Mouse (Mus musculus) heart, embryonic 15.5 days (tissue): ENCODE measurements around the gene Canx. TPM values are rescaled to one million over a fixed set of nuclear protein-coding genes. Genes with fewer than 3 reads are reported as not detected.
A peak's percentile ranks its signal among the peaks of the same experiment; 100 is the strongest.

Experiments used
- ATAC-seq: fragments of 200-750 bp; cut with Nextera tagmentation; replicated peaks from 2 replicates; pipeline ENCODE4 v1.8.0; 2017; ENCODE audit warnings: low read depth, moderate TSS enrichment; ENCODE audit not compliant: insufficient number of reproducible peaks, insufficient read depth, low FRiP score
- H3K27ac ChIP-seq: fragments of 300-500 bp; sonication (generic); 2 replicates; pipeline ENCODE4 v1.5.1; 2015; ENCODE audit warnings: mild to moderate bottlenecking, inconsistent platforms
- H3K27me3 ChIP-seq: fragments of 300-500 bp; sonication (generic); 2 replicates; pipeline ENCODE4 v1.6.1; 2015; ENCODE audit warnings: inconsistent platforms
- H3K36me3 ChIP-seq: fragments of 300-500 bp; sonication (generic); 2 replicates; pipeline ENCODE4 v1.6.1; 2015; ENCODE audit warnings: mild to moderate bottlenecking, inconsistent platforms
- H3K4me1 ChIP-seq: fragments of 300-500 bp; sonication (generic); replicated peaks from 2 replicates; pipeline ENCODE4 v1.6.1; 2015; ENCODE audit warnings: inconsistent platforms
- H3K4me2 ChIP-seq: fragments of 300-500 bp; sonication (generic); 2 replicates; pipeline ENCODE4 v1.6.1; 2015; ENCODE audit warnings: inconsistent platforms, mild to moderate bottlenecking, moderate library complexity
- H3K4me3 ChIP-seq: fragments of 300-500 bp; sonication (generic); 2 replicates; pipeline ENCODE4 v1.5.1; 2015; ENCODE audit warnings: mild to moderate bottlenecking, inconsistent platforms
- H3K9ac ChIP-seq: fragments of 300-500 bp; sonication (generic); 2 replicates; pipeline ENCODE4 v1.6.1; 2015; ENCODE audit warnings: mild to moderate bottlenecking, inconsistent platforms
- H3K9me3 ChIP-seq: fragments of 300-500 bp; sonication (generic); replicated peaks from 2 replicates; pipeline ENCODE4 v1.6.1; 2016; ENCODE audit warnings: inconsistent platforms
- WGBS: fragments of 180-500 bp; shearing (Covaris S2); methylation state at CpG from one replicate; pipeline ENCODE4 v1.1.7; 2015; ENCODE audit warnings: mixed read lengths; 5-methylcytosine and 5-hydroxymethylcytosine counted together
- polyA plus RNA-seq: library from polyadenylated mRNA; unstranded; fragments of >200 nt; fragmentation: Nextera tagmentation; extraction: Ambion mirVana; gene quantifications from 2 replicates; pipeline ENCODE4 v1.2.1, GENCODE M21; 2015

Gene Canx
- polyA plus RNA-seq, result 247 and 251 TPM in 2 replicates

DNA sequence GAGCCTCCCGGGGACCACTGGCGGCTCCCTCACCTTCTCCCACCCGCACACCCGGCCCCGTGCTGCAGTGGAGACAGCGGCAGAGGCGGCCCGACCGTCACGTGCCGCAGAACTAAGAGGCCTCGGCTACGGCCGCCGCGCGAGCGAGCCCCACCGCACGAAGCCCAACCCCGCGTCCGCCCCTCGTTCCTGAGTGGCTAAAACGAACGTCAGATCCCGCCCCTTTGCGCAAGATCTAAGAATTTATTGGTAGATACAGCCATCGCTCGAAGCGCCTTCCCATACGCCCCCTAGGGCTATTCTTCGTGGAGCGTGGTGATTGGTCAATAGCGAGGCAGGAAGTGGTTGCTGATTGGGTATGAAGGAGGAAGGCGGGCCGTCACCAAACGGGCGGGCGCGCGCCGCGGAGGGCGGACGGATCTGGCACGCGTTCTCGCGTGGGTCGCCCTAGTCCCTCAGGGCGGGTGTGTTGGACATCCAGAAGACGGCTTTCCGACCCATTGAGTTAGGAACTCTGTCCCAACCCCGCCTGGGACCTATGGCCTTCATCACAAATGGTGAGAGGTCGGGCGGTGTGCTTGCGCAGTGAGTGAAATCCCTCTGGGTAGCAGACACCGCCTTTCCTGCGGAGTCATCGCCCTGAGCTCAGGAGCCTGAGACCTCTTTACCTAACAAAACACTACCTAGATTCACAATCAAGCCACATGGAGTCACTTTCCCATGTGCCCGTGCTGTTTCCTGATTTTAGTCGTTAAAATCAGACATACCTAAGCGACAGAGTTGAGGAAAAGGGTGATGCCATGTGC is at the start of gene Canx:
TSS of gene Canx (minus strand) at position 178 of the 806 bp plus-strand sequence.
- peak; percentile 97 for ATAC-seq
- Histone ChIP-seq H3K4me1 (peaks cover 33% of the 10 kb centered on the region), H3K9me3 (no peaks in the 10 kb centered on the region), H3K36me3 (no peaks in the 10 kb centered on the region), H3K4me2 (peak within 1 kb of the TSS; percentile 72), H3K9ac (peak within 1 kb of the TSS; percentile 93), H3K27ac (peak within 1 kb of the TSS; percentile 91), H3K27me3 (no peaks in the 10 kb centered on the region), H3K4me3 (peak within 1 kb of the TSS; percentile 83)
- WGBS, result under 1% methylated on average over 64 of the region's 64 CpGs

GRCm38 (mm10) chr11:50374286-50375015 is 49.0 kb upstream of the Canx start:
- H3K4me3 ChIP-seq, result no peak overlapping the region
- H3K9ac ChIP-seq, result no peak overlapping the region
- H3K4me1 ChIP-seq, result peaks cover 19% of the 10 kb centered on the region
- no peak overlapping the region for H3K27ac ChIP-seq
- peaks cover 5% of the 10 kb centered on the region for H3K36me3 ChIP-seq
- no peaks in the 10 kb centered on the region for H3K9me3 ChIP-seq
- ATAC-seq, result no peak
- H3K4me2 ChIP-seq, result no peak overlapping the region
- H3K27me3 ChIP-seq, result no peaks in the 10 kb centered on the region
- 88% methylated on average over 13 of the region's 13 CpGs for WGBS

DNA sequence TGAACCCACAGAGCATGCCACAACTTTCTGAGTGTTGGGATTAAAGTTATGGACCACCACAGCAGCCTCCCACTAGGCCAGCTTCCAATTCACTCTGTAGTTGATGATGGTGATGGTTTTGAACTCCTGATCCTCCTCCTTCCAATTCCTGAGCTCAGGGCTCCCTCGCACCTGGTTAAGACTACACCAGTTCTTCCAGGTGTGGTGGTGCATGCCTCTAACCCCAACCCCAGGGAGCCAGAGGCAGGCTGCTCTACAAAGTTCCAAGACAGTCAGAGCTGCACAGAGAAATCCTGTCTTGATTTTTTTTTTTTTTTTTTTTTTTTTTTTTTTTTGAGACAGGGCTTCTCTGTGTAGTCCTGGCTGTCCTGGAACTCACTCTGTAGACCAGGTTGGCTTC is 48.1 kb upstream of the Canx start:
- no peak for ATAC-seq
- no peak overlapping the region for H3K27ac ChIP-seq
- H3K4me2 ChIP-seq, result no peak overlapping the region
- no peak overlapping the region for H3K9ac ChIP-seq
- WGBS, result 96% methylated on average over 1 of the region's 1 CpGs
- no peak overlapping the region for H3K4me3 ChIP-seq
- H3K9me3 ChIP-seq, result no peaks in the 10 kb centered on the region
- no peaks in the 10 kb centered on the region for H3K36me3 ChIP-seq
- H3K27me3 ChIP-seq, result no peaks in the 10 kb centered on the region
- H3K4me1 ChIP-seq, result peaks cover 14% of the 10 kb centered on the region

- H3K27ac ChIP-seq, result no peak overlapping the region
- no peaks in the 10 kb centered on the region for H3K9me3 ChIP-seq
- peaks cover 14% of the 10 kb centered on the region for H3K4me1 ChIP-seq
- no peaks in the 10 kb centered on the region for H3K27me3 ChIP-seq
- H3K4me2 ChIP-seq, result no peak overlapping the region
- ATAC-seq, result no peak
- no peak overlapping the region for H3K4me3 ChIP-seq
- H3K36me3 ChIP-seq, result no peaks in the 10 kb centered on the region
- H3K9ac ChIP-seq, result no peak overlapping the region
Observed at GRCm38 (mm10) chr11:50373086-50373485, 47.6 kb upstream of the Canx start.

- H3K9ac ChIP-seq, result peak overlapping the region; percentile 65; the same call in 1 of the 2 replicates
- H3K36me3 ChIP-seq, result no peaks in the 10 kb centered on the region
- peak overlapping the region; percentile 71 for H3K4me2 ChIP-seq
- H3K4me3 ChIP-seq, result peak overlapping the region; percentile 49; the same call in 1 of the 2 replicates
- H3K27me3 ChIP-seq, result no peaks in the 10 kb centered on the region
- H3K9me3 ChIP-seq, result no peaks in the 10 kb centered on the region
- no peak for ATAC-seq
- WGBS, result 97% methylated on average over 1 of the region's 1 CpGs
- H3K4me1 ChIP-seq, result peaks cover 14% of the 10 kb centered on the region
- H3K27ac ChIP-seq, result no peak overlapping the region
Observed at GRCm38 (mm10) chr11:50371911-50372310, 46.4 kb upstream of the Canx start.

DNA sequence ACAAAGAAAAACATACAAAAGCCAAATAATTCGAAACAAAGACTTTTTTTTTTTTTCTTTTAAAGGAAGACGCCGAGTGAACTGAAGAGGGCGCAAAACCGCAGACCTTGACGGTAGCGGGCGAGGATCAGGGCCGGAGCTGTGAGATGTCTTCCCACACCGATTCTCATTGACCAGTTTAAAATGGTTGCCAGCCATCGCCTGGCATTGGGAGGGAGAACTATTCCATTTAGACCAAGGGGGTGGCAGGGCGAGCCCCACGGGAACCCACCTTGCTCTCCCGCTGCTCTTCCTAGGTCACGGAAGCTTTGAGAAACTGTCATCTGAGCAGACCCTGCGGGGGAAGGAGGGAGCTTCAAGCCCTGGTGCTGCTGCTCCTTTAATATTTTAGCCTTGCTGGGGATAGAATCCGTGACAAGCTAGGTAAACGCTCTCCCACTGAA is 45.9 kb upstream of the Canx start:
- no peak for ATAC-seq
- no peaks in the 10 kb centered on the region for H3K27me3 ChIP-seq
- no peaks in the 10 kb centered on the region for H3K9me3 ChIP-seq
- peak overlapping the region; percentile 35; the same call in 1 of the 2 replicates for H3K27ac ChIP-seq
- H3K36me3 ChIP-seq, result no peaks in the 10 kb centered on the region
- H3K4me1 ChIP-seq, result peaks cover 10% of the 10 kb centered on the region
- 2% methylated on average over 18 of the region's 18 CpGs for WGBS
- H3K9ac ChIP-seq, result peak overlapping the region; percentile 65
- peak overlapping the region; percentile 49 for H3K4me3 ChIP-seq
- H3K4me2 ChIP-seq, result peak overlapping the region; percentile 71

GRCm38 (mm10) chr11:50370969-50371368 is 45.5 kb upstream of the Canx start:
- peak overlapping the region; percentile 71 for H3K4me2 ChIP-seq
- H3K4me3 ChIP-seq, result peak overlapping the region; percentile 49
- H3K36me3 ChIP-seq, result no peaks in the 10 kb centered on the region
- no peaks in the 10 kb centered on the region for H3K9me3 ChIP-seq
- peaks cover 6% of the 10 kb centered on the region for H3K4me1 ChIP-seq
- ATAC-seq, result no peak
- H3K27me3 ChIP-seq, result no peaks in the 10 kb centered on the region
- WGBS, result 67% methylated on average over 4 of the region's 4 CpGs
- H3K9ac ChIP-seq, result no peak overlapping the region
- no peak overlapping the region for H3K27ac ChIP-seq

DNA sequence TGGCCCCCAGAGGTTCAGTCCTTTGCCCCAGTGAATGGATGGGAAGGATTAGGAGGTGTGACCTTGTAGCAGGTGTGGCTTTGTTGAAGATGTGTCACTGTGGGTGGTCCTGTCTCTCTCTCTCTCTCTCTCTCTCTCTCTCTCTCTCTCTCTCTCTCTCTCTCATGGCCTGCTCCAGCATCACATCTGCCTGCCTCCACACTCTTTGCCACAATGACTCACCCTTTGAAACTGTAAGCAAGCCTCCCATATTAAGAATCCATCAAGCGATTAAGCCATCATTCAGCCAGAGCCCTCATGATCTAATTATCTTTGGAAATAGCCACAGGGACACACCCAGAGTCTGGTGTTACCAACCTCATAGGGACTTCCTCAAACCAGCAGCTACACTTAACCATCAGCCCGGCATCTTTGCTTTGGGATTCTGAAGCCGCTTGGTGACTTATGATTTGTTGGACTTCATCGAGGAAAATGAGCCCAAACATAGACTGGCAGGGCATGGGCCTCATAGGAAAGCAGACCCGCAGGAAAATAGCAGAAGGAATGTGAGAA is 44.0 kb upstream of the Canx start:
- no peak overlapping the region for H3K27ac ChIP-seq
- H3K27me3 ChIP-seq, result no peaks in the 10 kb centered on the region
- no peak for ATAC-seq
- peaks cover 6% of the 10 kb centered on the region; the same call in 1 of the 2 replicates for H3K4me1 ChIP-seq
- no peak overlapping the region for H3K9ac ChIP-seq
- H3K4me2 ChIP-seq, result no peak overlapping the region
- H3K9me3 ChIP-seq, result no peaks in the 10 kb centered on the region
- no peak overlapping the region for H3K4me3 ChIP-seq
- no peaks in the 10 kb centered on the region for H3K36me3 ChIP-seq
- WGBS, result 78% methylated on average over 5 of the region's 5 CpGs

GRCm38 (mm10) chr11:50367531-50367930 is 42.1 kb upstream of the Canx start:
- 87% methylated on average over 9 of the region's 9 CpGs for WGBS
- no peak for ATAC-seq
- H3K9me3 ChIP-seq, result no peaks in the 10 kb centered on the region

GRCm38 (mm10) chr11:50365322-50365721 is 39.8 kb upstream of the Canx start:
- H3K27me3 ChIP-seq, result peaks cover 4% of the 10 kb centered on the region
- 0 out of 2 replicates have a peak, but pooled peaks cover 2% of the 10 kb centered on the region for H3K4me1 ChIP-seq
- no peak for ATAC-seq
- no peaks in the 10 kb centered on the region for H3K36me3 ChIP-seq
- no peaks in the 10 kb centered on the region for H3K9me3 ChIP-seq
- H3K9ac ChIP-seq, result no peak overlapping the region
- no peak overlapping the region for H3K4me2 ChIP-seq
- no peak overlapping the region for H3K27ac ChIP-seq
- H3K4me3 ChIP-seq, result no peak overlapping the region

More at GRCm38 (mm10) chr11:50367531-50367930, 42.1 kb upstream of the Canx start:
- Histone ChIP-seq H3K27ac (no peak overlapping the region), H3K9ac (no peak overlapping the region), H3K36me3 (no peaks in the 10 kb centered on the region), H3K27me3 (no peaks in the 10 kb centered on the region), H3K4me3 (no peak overlapping the region), H3K4me1 (peaks cover 6% of the 10 kb centered on the region; the same call in 1 of the 2 replicates), H3K4me2 (no peak overlapping the region)

DNA sequence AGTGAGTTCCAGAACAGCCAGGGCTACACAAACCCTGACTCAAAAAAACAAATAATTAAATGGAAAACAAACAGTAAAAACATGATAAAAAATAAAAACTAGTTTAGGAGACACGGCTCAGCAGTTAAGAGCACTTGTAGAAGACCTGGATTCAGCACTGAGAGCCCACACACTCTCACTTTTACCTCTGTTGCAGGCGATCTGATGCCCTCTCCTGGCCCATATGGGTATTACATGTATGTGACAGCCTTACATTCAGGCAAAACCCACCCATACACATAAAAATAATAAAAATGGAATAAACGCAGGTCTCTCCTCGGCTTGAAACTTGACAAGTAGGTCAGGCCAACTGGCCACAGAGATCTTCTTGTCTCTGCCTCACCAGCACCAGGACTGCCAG is 39.1 kb upstream of the Canx start:
- peaks cover 3% of the 10 kb centered on the region; the same call in 1 of the 2 replicates for H3K4me1 ChIP-seq
- peaks cover 5% of the 10 kb centered on the region for H3K27me3 ChIP-seq
- 8% methylated on average over 4 of the region's 4 CpGs for WGBS
- ATAC-seq, result no peak
- no peak overlapping the region for H3K4me2 ChIP-seq
- H3K9ac ChIP-seq, result no peak overlapping the region
- no peaks in the 10 kb centered on the region for H3K36me3 ChIP-seq
- no peak overlapping the region for H3K27ac ChIP-seq
- H3K4me3 ChIP-seq, result no peak overlapping the region
- H3K9me3 ChIP-seq, result no peaks in the 10 kb centered on the region
